Mouse (Mus musculus) spleen, adult 10 weeks (tissue): ENCODE measurements around the gene Faiml. TPM values are rescaled to one million over a fixed set of nuclear protein-coding genes. Genes with fewer than 3 reads are reported as not detected.

Source experiments
- polyA plus RNA-seq: library from polyadenylated mRNA; stranded (reverse); fragments of 350-450 nt; fragmentation: Illumina TruSeq; extraction: RNeasy Lipid Tissue Mini Kit (QIAGEN cat#74804); gene quantifications from one replicate; pipeline ENCODE4 v1.2.3, GENCODE M21; 2015; ENCODE audit warnings: low replicate concordance; ENCODE audit not compliant: insufficient read depth

Gene Faiml
- not detected for polyA plus RNA-seq

GRCm38 (mm10) chr9:99237139-99237538, at the start of gene Faiml:
Gene Faiml, minus strand, starts transcription at chr9:99237239.

GRCm38 (mm10) chr9:99243190-99243894, 6.3 kb upstream of the Faiml start, which contains the start of gene Cep70:
Gene Cep70, plus strand, starts transcription at chr9:99243367.

Other genes starting within 250 kb of the Faiml start
- gene Gm1123, start 201.5 kb downstream of the Faiml start, polyA plus RNA-seq, result 0.15 TPM
- 17.3 TPM for gene Pik3cb, start 96.6 kb downstream of the Faiml start, polyA plus RNA-seq
- 26.6 TPM for gene Cep70, start 6.1 kb upstream of the Faiml start, polyA plus RNA-seq
- 0.40 TPM for gene Esyt3, start 121.3 kb upstream of the Faiml start, polyA plus RNA-seq
- 12.3 TPM for gene Mras, start 200.1 kb upstream of the Faiml start, polyA plus RNA-seq
- 0.61 TPM for gene Nme9, start 214.2 kb upstream of the Faiml start, polyA plus RNA-seq